Comparison of ENCODE assay signal across 10 mouse cellular contexts in genomic region chr10:78540943-78541342, GRCm38 (mm10). TPM values are rescaled to one million over a fixed set of nuclear protein-coding genes. Genes with fewer than 3 reads are reported as not detected.
DNase-seq lines count a peak whose midpoint lies in the region; ATAC-seq and TF ChIP-seq lines count a peak whose summit lies in the region.
"Had no signal": no experiment of that assay in that cellular context is flagged by ENCODE, and none has a peak within 500 bp of the region (broad histone marks: within the 10 kb centered on the region; RNA-seq: fewer than 3 reads in every experiment).

No protein-coding gene starts in this region.

- intact Hi-C loops in heart, postnatal 36 days (cut with DNase I), result loop anchor here (1.0 kb wide), 1 partner anchor 64 kb away; no protein-coding TSS in a partner anchor

- ATAC-seq in kidney, embryonic 16.5 days (ENCODE audit: low FRiP score, low TSS enrichment), result no peak
- ATAC-seq in megakaryocyte-erythroid progenitor cell, adult 5-6 weeks (replicated peaks; ENCODE audit: low FRiP score, low TSS enrichment, poor library complexity, severe bottlenecking), result 0 out of 2 replicates have a peak, but pooled peaks have one; percentile 41
- no peak for ATAC-seq in hindbrain, embryonic 16.5 days

- no peak overlapping the region for H3K4me2 ChIP-seq in kidney, embryonic 16.5 days (replicated peaks; ENCODE audit: low read depth, low read length)
- H3K4me2 ChIP-seq in hindbrain, embryonic 16.5 days (ENCODE audit: low read length), result no peak overlapping the region
- H3K4me2 ChIP-seq: neural tube, embryonic 12.5 days had no signal

- peak; percentile 45 for TF ChIP-seq CTCF in ES-Bruce4 (IDR thresholded peaks at IDR 0.05; ENCODE audit: low read depth, low read length)
- peak; percentile 26; the same call in 1 of the 2 replicates for TF ChIP-seq CTCF in bone marrow, adult 2 months (IDR thresholded peaks at IDR 0.05; ENCODE audit: control insufficient read depth, insufficient read depth, low read length)

- no peak overlapping the region for H3K4me3 ChIP-seq in kidney, embryonic 16.5 days (ENCODE audit: low read length)
- no peak overlapping the region for H3K4me3 ChIP-seq in ES-Bruce4 (ENCODE audit: low read depth, low read length)
- H3K4me3 ChIP-seq in bone marrow, adult 2 months (replicated peaks; ENCODE audit: control insufficient read depth, low read depth, low read length), result no peak overlapping the region
- H3K4me3 ChIP-seq in hindbrain, embryonic 16.5 days (ENCODE audit: low read length), result no peak overlapping the region
- H3K4me3 ChIP-seq: neural tube, embryonic 12.5 days had no signal

- H3K9me3 ChIP-seq in kidney, embryonic 16.5 days (ENCODE audit: low read length), result no peaks in the 10 kb centered on the region
- H3K9me3 ChIP-seq in ES-Bruce4 (replicated peaks; ENCODE audit: control insufficient read depth, insufficient read depth, low read length, poor library complexity, severe bottlenecking), result no peaks in the 10 kb centered on the region
- H3K9me3 ChIP-seq in hindbrain, embryonic 16.5 days (ENCODE audit: control insufficient read depth, low read length), result no peaks in the 10 kb centered on the region
- H3K9me3 ChIP-seq: neural tube, embryonic 12.5 days had no signal

- TF ChIP-seq POLR2A in ES-Bruce4 (IDR thresholded peaks at IDR 0.05; ENCODE audit: insufficient read depth, low read length), result no peak
- TF ChIP-seq POLR2A in bone marrow, adult 2 months (IDR thresholded peaks at IDR 0.05; ENCODE audit: borderline replicate concordance, control insufficient read depth, low read depth, low read length), result no peak

- no peaks in the 10 kb centered on the region for H3K27me3 ChIP-seq in kidney, embryonic 16.5 days (ENCODE audit: insufficient read depth, low read length)
- H3K27me3 ChIP-seq in ES-Bruce4 (ENCODE audit: control insufficient read depth, insufficient read depth, low read length, poor library complexity, severe bottlenecking), result no peaks in the 10 kb centered on the region
- no peaks in the 10 kb centered on the region for H3K27me3 ChIP-seq in hindbrain, embryonic 16.5 days (replicated peaks; ENCODE audit: control insufficient read depth, insufficient read depth, low read length)
- H3K27me3 ChIP-seq: neural tube, embryonic 12.5 days had no signal

- H3K9ac ChIP-seq in kidney, embryonic 16.5 days (replicated peaks; ENCODE audit: low read length), result no peak overlapping the region
- H3K9ac ChIP-seq in ES-Bruce4 (ENCODE audit: low read depth, poor library complexity, severe bottlenecking), result no peak overlapping the region
- no peak overlapping the region for H3K9ac ChIP-seq in hindbrain, embryonic 16.5 days (ENCODE audit: low read depth, low read length)
- H3K9ac ChIP-seq: neural tube, embryonic 12.5 days had no signal

- DNase-seq in kidney, adult 18-20 months, result peak; percentile 31
- peak; percentile 13 to 35 for DNase-seq in heart, postnatal 36 days
- DNase-seq in spleen, postnatal 4 days (ENCODE audit: low spot score in 2 of 2), result no peak

- H3K4me1 ChIP-seq in kidney, embryonic 16.5 days (ENCODE audit: insufficient read depth, low read length), result no peaks in the 10 kb centered on the region
- H3K4me1 ChIP-seq in ES-Bruce4 (ENCODE audit: control insufficient read depth, insufficient read depth, low read length), result no peaks in the 10 kb centered on the region
- H3K4me1 ChIP-seq in bone marrow, adult 2 months (ENCODE audit: control insufficient read depth, insufficient read depth, low read length), result no peaks in the 10 kb centered on the region
- no peaks in the 10 kb centered on the region for H3K4me1 ChIP-seq in hindbrain, embryonic 16.5 days (ENCODE audit: control insufficient read depth, insufficient read depth, low read depth, low read length)
- H3K4me1 ChIP-seq: neural tube, embryonic 12.5 days had no signal

- TF ChIP-seq EP300 in ES-Bruce4 (IDR thresholded peaks at IDR 0.05; ENCODE audit: insufficient read depth, low read depth, low read length), result no peak

- H3K36me3 ChIP-seq in kidney, embryonic 16.5 days (ENCODE audit: insufficient read depth, low read length), result no peaks in the 10 kb centered on the region
- no peaks in the 10 kb centered on the region for H3K36me3 ChIP-seq in ES-Bruce4 (ENCODE audit: control insufficient read depth, insufficient read depth, low read length, poor library complexity, severe bottlenecking)
- H3K36me3 ChIP-seq in hindbrain, embryonic 16.5 days (ENCODE audit: control insufficient read depth, insufficient read depth, low read length), result no peaks in the 10 kb centered on the region
- H3K36me3 ChIP-seq: neural tube, embryonic 12.5 days had no signal

- 65% methylated on average over 2 of the region's 2 CpGs for WGBS in kidney, embryonic 16.5 days
- 48% methylated on average over 2 of the region's 2 CpGs for WGBS in bone marrow, adult 2 months
- WGBS in hindbrain, embryonic 16.5 days, result 60% methylated on average over 2 of the region's 2 CpGs

- H3K27ac ChIP-seq in kidney, embryonic 16.5 days (ENCODE audit: low read length), result no peak overlapping the region
- H3K27ac ChIP-seq in ES-Bruce4 (ENCODE audit: insufficient read depth, low read length), result no peak overlapping the region
- no peak overlapping the region for H3K27ac ChIP-seq in bone marrow, adult 2 months (ENCODE audit: control insufficient read depth, insufficient read depth, low read depth, low read length, poor library complexity)
- H3K27ac ChIP-seq in hindbrain, embryonic 16.5 days (ENCODE audit: low read depth, low read length), result no peak overlapping the region
- H3K27ac ChIP-seq: neural tube, embryonic 12.5 days had no signal

RNA-seq across cellular contexts. Expression of gene Olfr1358, which starts 23.7 kb away (rescaled TPM):
- polyA plus RNA-seq in kidney, embryonic 16.5 days (2015; fragmentation: Nextera tagmentation; extraction: Ambion mirVana), result not detected in 2 replicates
- polyA plus RNA-seq in ES-Bruce4 (2011; ENCODE audit: insufficient read depth, insufficient read length, low read depth, missing spikeins), result not detected in 2 replicates
- polyA plus RNA-seq in bone marrow, adult 2 months (2011; ENCODE audit: insufficient read depth, insufficient read length, low replicate concordance, missing spikeins), result not detected in 2 replicates
- total RNA-seq in heart, postnatal 36 days (2021), result not detected
- total RNA-seq in megakaryocyte-erythroid progenitor cell, adult 5-6 weeks (2014; fragmentation: Nextera tagmentation), result not detected in 2 replicates
- total RNA-seq in megakaryocyte-erythroid progenitor cell, adult 5-6 weeks (2017), result not detected in 2 replicates
- not detected in 2 replicates for polyA plus RNA-seq in hindbrain, embryonic 16.5 days (2015; fragmentation: Nextera tagmentation; extraction: Ambion mirVana)
- total RNA-seq: layer of hippocampus, postnatal 36 days had no signal
- polyA plus RNA-seq: neural tube, embryonic 12.5 days had no signal

RNA-seq across cellular contexts. Expression of gene Ilvbl, which starts 33.2 kb away (rescaled TPM):
- 62.7 and 67.2 TPM in 2 replicates for polyA plus RNA-seq in kidney, embryonic 16.5 days (2015; fragmentation: Nextera tagmentation; extraction: Ambion mirVana)
- 11.6 and 16.7 TPM in 2 replicates for polyA plus RNA-seq in ES-Bruce4 (2011; ENCODE audit: insufficient read depth, insufficient read length, low read depth, missing spikeins)
- polyA plus RNA-seq in bone marrow, adult 2 months (2011; ENCODE audit: insufficient read depth, insufficient read length, low replicate concordance, missing spikeins), result 11.3 and 25.4 TPM in 2 replicates
- total RNA-seq in heart, postnatal 36 days (2021), result 10 to 100 TPM; 42.3 to 42.7 TPM
- total RNA-seq in megakaryocyte-erythroid progenitor cell, adult 5-6 weeks (2014; fragmentation: Nextera tagmentation), result 64.4 and 85.5 TPM in 2 replicates
- 10.2 and 38.3 TPM in 2 replicates for total RNA-seq in megakaryocyte-erythroid progenitor cell, adult 5-6 weeks (2017)
- 76.5 and 79.8 TPM in 2 replicates for polyA plus RNA-seq in hindbrain, embryonic 16.5 days (2015; fragmentation: Nextera tagmentation; extraction: Ambion mirVana)

RNA-seq across cellular contexts. Expression of gene Syde1, which starts 50.8 kb away (rescaled TPM):
- polyA plus RNA-seq in kidney, embryonic 16.5 days (2015; fragmentation: Nextera tagmentation; extraction: Ambion mirVana), result 18.1 and 20.4 TPM in 2 replicates
- polyA plus RNA-seq in ES-Bruce4 (2011; ENCODE audit: insufficient read depth, insufficient read length, low read depth, missing spikeins), result 3.9 and 4.6 TPM in 2 replicates
- 3.6 and 5.5 TPM in 2 replicates for polyA plus RNA-seq in bone marrow, adult 2 months (2011; ENCODE audit: insufficient read depth, insufficient read length, low replicate concordance, missing spikeins)
- total RNA-seq in heart, postnatal 36 days (2021), result 10 to 100 TPM; 12.0 to 15.2 TPM
- total RNA-seq in megakaryocyte-erythroid progenitor cell, adult 5-6 weeks (2014; fragmentation: Nextera tagmentation), result 0.32 TPM in 1 of 2 replicates, not detected in the other
- total RNA-seq in megakaryocyte-erythroid progenitor cell, adult 5-6 weeks (2017), result not detected in 2 replicates
- 3.4 and 4.2 TPM in 2 replicates for polyA plus RNA-seq in hindbrain, embryonic 16.5 days (2015; fragmentation: Nextera tagmentation; extraction: Ambion mirVana)

Comparison
In these comparisons a context has a peak if more than half of its experiments do, and no peak if none do; other contexts are left out.
1. DNase-seq: peak in kidney, adult 18-20 months (single experiment) and heart, postnatal 36 days (2 of 2); none in spleen, postnatal 4 days (0 of 2).